Mouse (Mus musculus) midbrain, embryonic 12.5 days (tissue): Measurements from ENCODE around the gene Il21. TPM values are rescaled to one million over a fixed set of nuclear protein-coding genes. Genes with fewer than 3 reads are reported as not detected.

Source experiments
- ATAC-seq: fragments of 200-750 bp; cut with Nextera tagmentation; 2 replicates; pipeline ENCODE4 v1.8.0; 2017; ENCODE audit warnings: low read depth, moderate TSS enrichment, moderate library complexity; ENCODE audit not compliant: low FRiP score
- H3K27ac ChIP-seq: fragments of 300-500 bp; sonication (generic); replicated peaks from 2 replicates; pipeline ENCODE4 v1.5.1; 2016; ENCODE audit warnings: mild to moderate bottlenecking
- H3K27me3 ChIP-seq: fragments of 300-500 bp; sonication (generic); 2 replicates; pipeline ENCODE4 v1.6.1; 2016; ENCODE audit warnings: mild to moderate bottlenecking
- H3K36me3 ChIP-seq: fragments of 300-500 bp; sonication (generic); 2 replicates; pipeline ENCODE4 v1.6.1; 2016
- H3K4me1 ChIP-seq: fragments of 300-500 bp; sonication (generic); 2 replicates; pipeline ENCODE4 v1.6.1; 2016
- H3K4me2 ChIP-seq: fragments of 300-500 bp; sonication (generic); replicated peaks from 2 replicates; pipeline ENCODE4 v1.6.1; 2016; ENCODE audit warnings: mild to moderate bottlenecking, moderate library complexity
- H3K4me3 ChIP-seq: fragments of 300-500 bp; sonication (generic); 2 replicates; pipeline ENCODE4 v1.5.1; 2016; ENCODE audit warnings: mild to moderate bottlenecking
- H3K9ac ChIP-seq: fragments of 300-500 bp; sonication (generic); replicated peaks from 2 replicates; pipeline ENCODE4 v1.6.1; 2016; ENCODE audit warnings: mild to moderate bottlenecking, moderate library complexity
- H3K9me3 ChIP-seq: fragments of 300-500 bp; sonication (generic); 2 replicates; pipeline ENCODE4 v1.6.1; 2016; ENCODE audit warnings: mild to moderate bottlenecking
- WGBS: fragments of 180-500 bp; shearing (Covaris S2); methylation state at CpG from one replicate; pipeline ENCODE4 v1.1.7; 2016; 5-methylcytosine and 5-hydroxymethylcytosine counted together
- polyA plus RNA-seq: library from polyadenylated mRNA; unstranded; fragments of >200 nt; fragmentation: Nextera tagmentation; extraction: Ambion mirVana; gene quantifications from 2 replicates; pipeline ENCODE4 v1.2.1, GENCODE M21; 2016

Gene Il21
- polyA plus RNA-seq, 1 experiment from 2014 or later = not detected

GRCm38 (mm10) chr3:37231153-37231552 is 1.3 kb downstream of the Il21 start:
- no peak overlapping the region for H3K27ac ChIP-seq
- WGBS = 83% methylated on average over 7 of the region's 7 CpGs
- H3K9ac ChIP-seq = no peak overlapping the region
- H3K9me3 ChIP-seq = no peaks in the 10 kb centered on the region
- no peak overlapping the region for H3K4me3 ChIP-seq
- H3K27me3 ChIP-seq = no peaks in the 10 kb centered on the region
- ATAC-seq = no peak
- H3K4me1 ChIP-seq = peaks cover 3% of the 10 kb centered on the region; the same call in 1 of the 2 replicates
- H3K4me2 ChIP-seq = no peak overlapping the region
- H3K36me3 ChIP-seq = no peaks in the 10 kb centered on the region

GRCm38 (mm10) chr3:37229082-37229829 is 3.2 kb downstream of the Il21 start:
- H3K4me3 ChIP-seq = no peak overlapping the region
- H3K9ac ChIP-seq = no peak overlapping the region
- 67% methylated on average over 11 of the region's 11 CpGs for WGBS
- H3K9me3 ChIP-seq = no peaks in the 10 kb centered on the region
- H3K4me1 ChIP-seq = peaks cover 3% of the 10 kb centered on the region; the same call in 1 of the 2 replicates
- H3K27me3 ChIP-seq = no peaks in the 10 kb centered on the region
- ATAC-seq = no peak
- H3K27ac ChIP-seq = no peak overlapping the region
- no peaks in the 10 kb centered on the region for H3K36me3 ChIP-seq
- H3K4me2 ChIP-seq = no peak overlapping the region

- 93% methylated on average over 13 of the region's 13 CpGs for WGBS
- no peaks in the 10 kb centered on the region for H3K36me3 ChIP-seq
- ATAC-seq = no peak
Measured at GRCm38 (mm10) chr3:37225124-37225523, 7.3 kb downstream of the Il21 start.

GRCm38 (mm10) chr3:37219071-37219470 is 13.4 kb downstream of the Il21 start:
- Histone ChIP-seq H3K36me3 (no peaks in the 10 kb centered on the region), H3K27me3 (no peaks in the 10 kb centered on the region)
- ATAC-seq = no peak

More at GRCm38 (mm10) chr3:37225124-37225523, 7.3 kb downstream of the Il21 start:
- peaks cover 3% of the 10 kb centered on the region; the same call in 1 of the 2 replicates for H3K4me1 ChIP-seq
- no peak overlapping the region for H3K4me2 ChIP-seq
- H3K9ac ChIP-seq = no peak overlapping the region
- no peak overlapping the region for H3K27ac ChIP-seq
- H3K4me3 ChIP-seq = no peak overlapping the region
- no peaks in the 10 kb centered on the region for H3K9me3 ChIP-seq
- H3K27me3 ChIP-seq = no peaks in the 10 kb centered on the region

GRCm38 (mm10) chr3:37205226-37205800 is 27.1 kb downstream of the Il21 start:
- WGBS = 86% methylated on average over 8 of the region's 8 CpGs
- Histone ChIP-seq H3K27me3 (0 out of 2 replicates have a peak, but pooled peaks cover 4% of the 10 kb centered on the region), H3K9me3 (no peaks in the 10 kb centered on the region), H3K9ac (no peak overlapping the region), H3K27ac (no peak overlapping the region), H3K4me3 (no peak overlapping the region), H3K36me3 (no peaks in the 10 kb centered on the region), H3K4me1 (peaks cover 8% of the 10 kb centered on the region), H3K4me2 (no peak overlapping the region)
- ATAC-seq = no peak

More at GRCm38 (mm10) chr3:37219071-37219470, 13.4 kb downstream of the Il21 start:
- Histone ChIP-seq H3K4me2 (no peak overlapping the region), H3K9ac (no peak overlapping the region), H3K4me1 (no peaks in the 10 kb centered on the region), H3K9me3 (no peaks in the 10 kb centered on the region), H3K4me3 (no peak overlapping the region), H3K27ac (no peak overlapping the region)
- 44% methylated on average over 4 of the region's 4 CpGs for WGBS

- Histone ChIP-seq H3K9ac (no peak overlapping the region; the same call in 1 of the 2 replicates), H3K9me3 (no peaks in the 10 kb centered on the region), H3K4me2 (peak overlapping the region; percentile 88), H3K4me3 (peak overlapping the region; percentile 50), H3K36me3 (no peaks in the 10 kb centered on the region), H3K27ac (no peak overlapping the region), H3K27me3 (0 out of 2 replicates have a peak, but pooled peaks cover 4% of the 10 kb centered on the region), H3K4me1 (peaks cover 8% of the 10 kb centered on the region)
- no peak for ATAC-seq
- 26% methylated on average over 6 of the region's 6 CpGs for WGBS
Measured at GRCm38 (mm10) chr3:37204556-37204955, 27.9 kb downstream of the Il21 start.

GRCm38 (mm10) chr3:37203984-37204428 is 28.4 kb downstream of the Il21 start:
- Histone ChIP-seq H3K4me2 (peak overlapping the region; percentile 88), H3K36me3 (no peaks in the 10 kb centered on the region), H3K9me3 (no peaks in the 10 kb centered on the region), H3K4me1 (peaks cover 8% of the 10 kb centered on the region), H3K9ac (peak overlapping the region; percentile 63), H3K27ac (no peak overlapping the region), H3K27me3 (0 out of 2 replicates have a peak, but pooled peaks cover 4% of the 10 kb centered on the region), H3K4me3 (peak overlapping the region; percentile 50)
- ATAC-seq = peak; percentile 70
- 2% methylated on average over 11 of the region's 11 CpGs for WGBS

GRCm38 (mm10) chr3:37202856-37203255 is 29.6 kb downstream of the Il21 start:
- ATAC-seq = no peak
- no peaks in the 10 kb centered on the region for H3K36me3 ChIP-seq
- H3K27me3 ChIP-seq = 0 out of 2 replicates have a peak, but pooled peaks cover 4% of the 10 kb centered on the region
- H3K4me2 ChIP-seq = no peak overlapping the region
- H3K9me3 ChIP-seq = no peaks in the 10 kb centered on the region
- no peak overlapping the region for H3K9ac ChIP-seq
- H3K4me3 ChIP-seq = no peak overlapping the region
- peaks cover 8% of the 10 kb centered on the region for H3K4me1 ChIP-seq
- H3K27ac ChIP-seq = no peak overlapping the region
- WGBS = 52% methylated on average over 7 of the region's 7 CpGs

GRCm38 (mm10) chr3:37201122-37201916 is 31.1 kb downstream of the Il21 start:
- Histone ChIP-seq H3K4me2 (no peak overlapping the region), H3K36me3 (no peaks in the 10 kb centered on the region), H3K4me3 (no peak overlapping the region), H3K9me3 (no peaks in the 10 kb centered on the region), H3K27ac (no peak overlapping the region), H3K4me1 (peaks cover 8% of the 10 kb centered on the region), H3K27me3 (0 out of 2 replicates have a peak, but pooled peaks cover 4% of the 10 kb centered on the region), H3K9ac (no peak overlapping the region)
- no peak for ATAC-seq
- 58% methylated on average over 6 of the region's 6 CpGs for WGBS

GRCm38 (mm10) chr3:37198302-37198701 is 34.1 kb downstream of the Il21 start:
- no peak overlapping the region for H3K27ac ChIP-seq
- H3K4me3 ChIP-seq = no peak overlapping the region
- 73% methylated on average over 5 of the region's 5 CpGs for WGBS
- H3K27me3 ChIP-seq = 0 out of 2 replicates have a peak, but pooled peaks cover 4% of the 10 kb centered on the region
- no peak overlapping the region for H3K4me2 ChIP-seq
- no peak overlapping the region for H3K9ac ChIP-seq
- no peaks in the 10 kb centered on the region for H3K9me3 ChIP-seq
- H3K36me3 ChIP-seq = no peaks in the 10 kb centered on the region
- ATAC-seq = no peak
- H3K4me1 ChIP-seq = peaks cover 8% of the 10 kb centered on the region

- no peak overlapping the region for H3K27ac ChIP-seq
- no peak overlapping the region for H3K9ac ChIP-seq
- H3K4me2 ChIP-seq = no peak overlapping the region
- no peaks in the 10 kb centered on the region for H3K9me3 ChIP-seq
- H3K4me3 ChIP-seq = no peak overlapping the region
- WGBS = 80% methylated on average over 2 of the region's 2 CpGs
- H3K36me3 ChIP-seq = no peaks in the 10 kb centered on the region
- H3K4me1 ChIP-seq = no peaks in the 10 kb centered on the region
- no peaks in the 10 kb centered on the region for H3K27me3 ChIP-seq
- no peak for ATAC-seq
Measured at GRCm38 (mm10) chr3:37191953-37192352, 40.5 kb downstream of the Il21 start.
